Mouse (Mus musculus): ENCODE measurements around the gene Gm10912. TPM values are rescaled to one million over a fixed set of nuclear protein-coding genes. Genes with fewer than 3 reads are reported as not detected.

The Gm10912 gene
- polyA plus RNA-seq, 1 experiment: not detected

GRCm38 (mm10) chr2:104036316-104036715 is 29.3 kb upstream of the Gm10912 start:
- no peak for TF ChIP-seq POLR2A (IDR thresholded peaks at IDR 0.05; ENCODE audit: low read depth, low read length)
- no peak for TF ChIP-seq CTCF (IDR thresholded peaks at IDR 0.05; ENCODE audit: borderline replicate concordance, insufficient read depth, low read length)
- H3K4me1 ChIP-seq (ENCODE audit: control insufficient read depth, insufficient read depth, low read length): no peaks in the 10 kb centered on the region

GRCm38 (mm10) chr2:104038236-104038635 is 27.4 kb upstream of the Gm10912 start:
- Histone ChIP-seq H3K27ac (ENCODE audit: insufficient read depth, low read length) (no peak overlapping the region), H3K4me1 (ENCODE audit: control insufficient read depth, insufficient read depth, low read length) (no peaks in the 10 kb centered on the region), H3K4me3 (ENCODE audit: insufficient read depth, low read length) (no peak overlapping the region)
- no peak for TF ChIP-seq CTCF (IDR thresholded peaks at IDR 0.05; ENCODE audit: borderline replicate concordance, insufficient read depth, low read length)
- no peak for TF ChIP-seq POLR2A (IDR thresholded peaks at IDR 0.05; ENCODE audit: low read depth, low read length)

More at GRCm38 (mm10) chr2:104036316-104036715, 29.3 kb upstream of the Gm10912 start:
- no peak overlapping the region for H3K27ac ChIP-seq (ENCODE audit: insufficient read depth, low read length)
- H3K4me3 ChIP-seq (ENCODE audit: insufficient read depth, low read length): no peak overlapping the region

GRCm38 (mm10) chr2:104041632-104042031 is 24.0 kb upstream of the Gm10912 start:
- TF ChIP-seq POLR2A (IDR thresholded peaks at IDR 0.05; ENCODE audit: low read depth, low read length) (no peak), CTCF (IDR thresholded peaks at IDR 0.05; ENCODE audit: borderline replicate concordance, insufficient read depth, low read length) (no peak)
- Histone ChIP-seq H3K4me3 (ENCODE audit: insufficient read depth, low read length) (no peak overlapping the region), H3K27ac (ENCODE audit: insufficient read depth, low read length) (no peak overlapping the region), H3K4me1 (ENCODE audit: control insufficient read depth, insufficient read depth, low read length) (no peaks in the 10 kb centered on the region)

- no peak overlapping the region for H3K27ac ChIP-seq (ENCODE audit: insufficient read depth, low read length)
- no peak for TF ChIP-seq POLR2A (IDR thresholded peaks at IDR 0.05; ENCODE audit: low read depth, low read length)
- TF ChIP-seq CTCF (IDR thresholded peaks at IDR 0.05; ENCODE audit: borderline replicate concordance, insufficient read depth, low read length): no peak
- H3K4me1 ChIP-seq (ENCODE audit: control insufficient read depth, insufficient read depth, low read length): no peaks in the 10 kb centered on the region
- H3K4me3 ChIP-seq (ENCODE audit: insufficient read depth, low read length): no peak overlapping the region
Measured at GRCm38 (mm10) chr2:104042766-104043165, 22.9 kb upstream of the Gm10912 start.

DNA sequence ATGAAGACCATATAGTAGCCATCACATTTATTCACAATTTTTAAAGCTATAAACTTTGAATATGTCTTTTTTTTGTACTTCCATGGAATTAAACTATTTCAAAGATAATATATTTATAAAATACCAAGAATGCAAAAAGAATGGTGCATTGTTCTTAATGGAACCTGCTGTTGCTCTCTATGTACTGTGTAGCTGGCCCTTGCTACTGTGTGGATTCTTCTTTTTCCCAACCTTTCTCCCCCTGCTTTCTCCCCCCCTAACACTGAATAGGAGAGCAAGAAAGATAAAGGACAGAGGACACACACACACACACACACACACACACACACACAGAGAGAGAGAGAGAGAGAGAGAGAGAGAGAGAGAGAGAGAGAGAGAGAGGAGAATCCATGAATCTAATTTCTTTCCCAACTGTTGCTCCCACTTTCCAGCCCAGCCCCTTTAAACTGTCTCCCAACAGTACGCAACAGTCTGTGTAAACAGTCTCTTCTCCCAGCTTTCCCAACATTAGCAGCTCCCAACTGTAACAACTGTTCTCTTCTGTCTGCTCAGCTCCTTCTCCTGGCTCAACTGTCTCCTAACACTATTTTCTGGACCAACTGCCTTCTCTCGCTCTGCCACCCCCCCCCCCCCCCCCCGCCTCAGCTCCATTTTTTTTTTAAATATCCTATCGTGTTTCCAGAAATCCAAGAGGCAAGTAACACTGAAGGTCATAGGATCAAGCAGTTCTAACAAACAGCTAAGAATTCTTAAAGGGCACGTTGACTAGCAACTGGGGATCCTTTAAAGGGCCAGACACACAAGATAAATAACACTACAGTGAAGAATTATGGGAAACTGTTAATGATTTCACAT is 21.8 kb upstream of the Gm10912 start:
- Histone ChIP-seq H3K4me1 (ENCODE audit: control insufficient read depth, insufficient read depth, low read length) (no peaks in the 10 kb centered on the region), H3K27ac (ENCODE audit: insufficient read depth, low read length) (no peak overlapping the region), H3K4me3 (ENCODE audit: insufficient read depth, low read length) (no peak overlapping the region)
- TF ChIP-seq CTCF (IDR thresholded peaks at IDR 0.05; ENCODE audit: borderline replicate concordance, insufficient read depth, low read length) (no peak), POLR2A (IDR thresholded peaks at IDR 0.05; ENCODE audit: low read depth, low read length) (no peak)

DNA sequence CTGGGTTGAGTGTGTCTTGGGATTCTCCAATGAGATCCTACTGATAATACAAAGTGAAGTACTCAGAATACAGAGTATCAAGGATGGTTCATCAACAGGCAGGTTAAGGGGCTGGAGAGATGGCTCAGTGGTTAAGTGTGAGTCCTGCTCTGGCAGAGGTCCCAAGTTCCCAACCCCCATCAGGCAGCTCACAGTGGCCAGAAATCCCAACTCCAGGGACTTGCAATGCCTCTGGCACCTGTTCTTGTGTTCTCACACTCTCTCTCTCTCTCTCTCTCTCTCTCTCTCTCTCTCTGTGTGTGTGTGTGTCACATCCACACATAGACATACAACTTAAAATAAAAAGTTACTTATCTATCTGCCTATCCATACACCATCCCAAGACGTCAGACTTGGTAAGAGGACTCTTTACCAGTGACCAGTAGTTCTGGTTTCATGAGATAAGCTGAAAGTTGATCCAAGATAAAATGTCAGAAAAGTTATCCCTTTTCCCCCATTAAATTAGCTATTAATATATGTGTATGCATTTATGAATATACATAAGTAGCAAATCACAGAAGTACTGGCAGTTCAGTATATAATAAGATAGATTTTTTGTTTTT is 21.0 kb upstream of the Gm10912 start:
- no peaks in the 10 kb centered on the region for H3K4me1 ChIP-seq (ENCODE audit: control insufficient read depth, insufficient read depth, low read length)
- no peak overlapping the region for H3K27ac ChIP-seq (ENCODE audit: insufficient read depth, low read length)
- H3K4me3 ChIP-seq (ENCODE audit: insufficient read depth, low read length): no peak overlapping the region
- TF ChIP-seq CTCF (IDR thresholded peaks at IDR 0.05; ENCODE audit: borderline replicate concordance, insufficient read depth, low read length): no peak
- no peak for TF ChIP-seq POLR2A (IDR thresholded peaks at IDR 0.05; ENCODE audit: low read depth, low read length)

- H3K4me1 ChIP-seq (ENCODE audit: control insufficient read depth, insufficient read depth, low read length): no peaks in the 10 kb centered on the region
- no peak overlapping the region for H3K27ac ChIP-seq (ENCODE audit: insufficient read depth, low read length)
- H3K4me3 ChIP-seq (ENCODE audit: insufficient read depth, low read length): no peak overlapping the region
- TF ChIP-seq POLR2A (IDR thresholded peaks at IDR 0.05; ENCODE audit: low read depth, low read length): no peak
- no peak for TF ChIP-seq CTCF (IDR thresholded peaks at IDR 0.05; ENCODE audit: borderline replicate concordance, insufficient read depth, low read length)
Measured at GRCm38 (mm10) chr2:104058381-104058780, 7.2 kb upstream of the Gm10912 start.

DNA sequence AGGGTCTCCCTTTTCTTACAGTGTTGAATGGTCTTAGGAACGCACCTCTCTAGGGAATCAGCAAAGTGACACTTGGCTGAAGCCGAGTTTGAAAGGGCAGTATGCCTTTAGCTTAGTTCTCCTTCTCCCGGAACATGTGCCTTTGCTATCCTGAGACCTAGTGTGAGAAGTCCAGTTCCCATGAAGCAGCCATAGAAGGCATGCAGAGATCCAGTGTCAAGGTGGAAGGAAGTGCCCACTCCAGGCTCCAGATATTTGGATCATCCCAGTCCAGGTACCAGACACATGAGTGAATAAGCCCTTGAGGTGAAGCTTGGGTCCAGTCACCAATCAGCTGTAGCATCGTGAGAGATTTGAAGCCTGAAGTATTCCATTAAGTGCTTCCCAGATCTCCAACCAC is 6.7 kb upstream of the Gm10912 start:
- TF ChIP-seq POLR2A (IDR thresholded peaks at IDR 0.05; ENCODE audit: low read depth, low read length): no peak
- no peak for TF ChIP-seq CTCF (IDR thresholded peaks at IDR 0.05; ENCODE audit: borderline replicate concordance, insufficient read depth, low read length)
- Histone ChIP-seq H3K4me1 (ENCODE audit: control insufficient read depth, insufficient read depth, low read length) (no peaks in the 10 kb centered on the region), H3K4me3 (ENCODE audit: insufficient read depth, low read length) (no peak overlapping the region), H3K27ac (ENCODE audit: insufficient read depth, low read length) (no peak overlapping the region)

- H3K27ac ChIP-seq (ENCODE audit: insufficient read depth, low read length): no peak overlapping the region
- TF ChIP-seq CTCF (IDR thresholded peaks at IDR 0.05; ENCODE audit: borderline replicate concordance, insufficient read depth, low read length) (no peak), POLR2A (IDR thresholded peaks at IDR 0.05; ENCODE audit: low read depth, low read length) (no peak)
- H3K4me3 ChIP-seq (ENCODE audit: insufficient read depth, low read length): no peak overlapping the region
- no peaks in the 10 kb centered on the region for H3K4me1 ChIP-seq (ENCODE audit: control insufficient read depth, insufficient read depth, low read length)
Measured at GRCm38 (mm10) chr2:104059786-104060185, 5.8 kb upstream of the Gm10912 start.

GRCm38 (mm10) chr2:104060996-104061395 is 4.6 kb upstream of the Gm10912 start:
- no peak for TF ChIP-seq CTCF (IDR thresholded peaks at IDR 0.05; ENCODE audit: borderline replicate concordance, insufficient read depth, low read length)
- TF ChIP-seq POLR2A (IDR thresholded peaks at IDR 0.05; ENCODE audit: low read depth, low read length): no peak
- Histone ChIP-seq H3K27ac (ENCODE audit: insufficient read depth, low read length) (no peak overlapping the region), H3K4me3 (ENCODE audit: insufficient read depth, low read length) (no peak overlapping the region), H3K4me1 (ENCODE audit: control insufficient read depth, insufficient read depth, low read length) (no peaks in the 10 kb centered on the region)
